Mouse (Mus musculus) testis, adult 2 months (tissue): Measurements from ENCODE around the gene Alg14.

ENCODE experiments used
- CTCF ChIP-seq: fragments of 200-500 bp; IDR thresholded peaks from 2 replicates; pipeline ENCODE4 v1.5.1; 2012; ENCODE audit warnings: low read depth, mild to moderate bottlenecking, inconsistent platforms, low read length, moderate library complexity; ENCODE audit not compliant: control insufficient read depth, insufficient read depth, insufficient replicate concordance
- POLR2A ChIP-seq: fragments of 200-500 bp; IDR thresholded peaks from 2 replicates; pipeline ENCODE4 v1.6.1; 2012; ENCODE audit warnings: low read depth, mild to moderate bottlenecking, inconsistent platforms, low read length, moderate library complexity; ENCODE audit not compliant: control insufficient read depth

- TF ChIP-seq CTCF (no peak), POLR2A (no peak)
These were observed 119.9 kb downstream of the Alg14 start for GRCm38 (mm10) chr3:121411450-121411849.
